Mouse (Mus musculus) urinary bladder, adult 2 months (tissue): Measurements from ENCODE around the gene Syngap1. TPM values are rescaled to one million over a fixed set of nuclear protein-coding genes. Genes with fewer than 3 reads are reported as not detected.

ENCODE experiments used
- DNase-seq: peaks from one replicate; pipeline ENCODE4 v3.0.0; 2022; ENCODE audit warnings: low spot score
- polyA plus RNA-seq: library from polyadenylated mRNA; depleted of rRNA; stranded (reverse); fragments of >200 nt; gene quantifications from 2 replicates; pipeline ENCODE4 v1.2.3, GENCODE M21; 2012

Syngap1 gene
- polyA plus RNA-seq, 1 experiment = 22.1 TPM

DNA sequence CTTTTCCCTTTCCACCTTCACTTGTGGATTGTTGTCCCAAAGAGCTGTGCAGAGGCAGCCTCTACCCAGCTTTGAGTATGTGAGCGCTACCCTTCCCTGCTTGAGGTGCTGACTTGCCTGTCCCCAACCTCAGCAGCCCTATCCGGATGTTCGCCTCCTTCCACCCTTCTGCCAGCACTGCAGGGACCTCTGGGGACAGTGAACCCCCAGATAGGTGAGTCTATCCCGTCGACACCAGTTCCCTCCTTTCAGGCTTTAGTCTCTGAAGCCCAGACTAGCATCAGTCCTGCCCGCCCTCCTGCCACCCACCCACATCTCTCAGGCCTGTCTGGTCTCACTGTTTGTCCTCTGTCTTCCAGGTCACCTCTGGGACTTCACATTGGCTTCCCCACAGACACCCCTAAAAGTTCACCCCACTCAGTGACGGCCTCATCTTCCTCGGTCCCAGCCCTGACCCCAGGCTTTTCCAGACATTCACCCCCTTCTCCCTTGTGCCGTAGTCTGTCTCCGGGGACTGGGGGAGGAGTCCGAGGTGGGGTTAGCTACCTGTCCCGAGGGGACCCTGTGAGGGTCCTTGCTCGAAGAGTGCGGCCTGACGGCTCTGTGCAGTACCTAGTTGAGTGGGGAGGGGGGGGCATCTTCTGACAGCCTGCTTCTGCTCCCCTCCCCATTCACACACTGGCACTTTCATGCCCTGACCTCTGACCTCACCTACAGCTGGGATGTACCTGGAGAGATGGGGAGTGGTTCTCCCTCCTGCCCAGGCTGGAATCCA lies 3.9 kb upstream of the Syngap1 start:
- DNase-seq = no peak

- no peak for DNase-seq
Measured at GRCm38 (mm10) chr17:26937883-26938695, 3.0 kb upstream of the Syngap1 start.

DNA sequence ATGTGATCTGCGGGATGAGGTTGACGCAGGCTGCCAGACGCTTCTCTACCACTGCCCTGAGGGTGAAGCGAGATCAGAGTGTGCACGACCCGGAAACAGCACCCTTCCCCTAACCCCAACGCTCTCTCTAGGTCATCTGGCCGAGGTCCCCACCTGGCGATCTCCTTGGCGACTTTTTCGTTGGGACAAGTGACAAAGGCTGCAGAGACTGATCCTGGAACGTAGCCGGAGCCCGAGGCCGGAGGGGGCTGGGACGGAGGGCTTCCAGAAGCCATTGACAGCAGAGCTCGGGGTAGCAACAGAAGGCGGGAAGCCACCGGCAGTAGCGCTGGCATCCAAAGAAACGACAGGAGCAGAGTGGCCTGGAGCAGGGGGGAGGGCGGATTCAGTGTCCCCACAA lies 2.3 kb upstream of the Syngap1 start:
- DNase-seq = no peak

DNA sequence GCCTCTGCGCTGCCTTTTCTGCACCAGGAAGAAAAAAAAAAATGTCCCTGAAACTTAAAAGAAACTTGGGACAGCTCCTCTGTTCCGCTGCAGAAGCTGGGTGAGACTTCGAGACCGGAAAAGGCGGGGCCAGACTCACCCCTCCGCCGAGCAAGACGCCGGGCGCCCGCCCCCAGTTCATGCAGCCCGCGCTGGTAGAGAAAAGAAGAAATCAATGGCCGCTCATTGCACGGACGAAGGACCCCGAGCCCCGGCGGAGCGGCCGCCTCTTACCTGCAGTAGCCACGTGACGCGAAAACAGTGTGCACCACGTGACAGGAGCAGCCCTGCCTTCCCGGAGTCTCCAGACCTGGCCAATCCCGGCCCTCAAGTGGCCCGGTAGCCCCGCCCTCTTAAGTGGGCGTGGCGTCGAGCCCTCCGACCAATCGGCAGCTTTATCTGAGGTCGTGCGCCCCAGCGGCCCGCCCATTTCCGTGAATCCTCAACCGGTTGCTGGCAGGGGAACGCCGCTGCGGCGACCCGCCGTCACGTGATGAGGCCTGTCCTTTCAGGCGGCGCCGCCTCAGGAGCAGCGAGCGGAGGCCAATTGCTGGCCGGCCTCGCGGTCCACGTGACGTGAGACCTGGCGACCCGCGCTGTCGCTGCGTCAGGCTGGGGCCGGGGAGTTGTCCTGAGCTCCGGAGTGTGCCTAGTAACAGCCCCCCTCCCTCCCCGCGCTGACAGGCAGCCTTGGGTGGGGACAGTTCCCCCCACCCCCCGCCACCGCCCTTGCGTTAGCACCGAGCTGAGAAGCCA lies 1.7 kb upstream of the Syngap1 start, which contains the start of gene Cuta:
Gene Cuta (minus strand): TSS at position 392 of the 795 bp plus-strand sequence.
- peak; percentile 97 for DNase-seq

- DNase-seq = no peak
Measured at GRCm38 (mm10) chr17:26939973-26940300, 1.1 kb upstream of the Syngap1 start.

GRCm38 (mm10) chr17:26941841-26942570 lies 953 bp downstream of the Syngap1 start:
- no peak for DNase-seq

DNA sequence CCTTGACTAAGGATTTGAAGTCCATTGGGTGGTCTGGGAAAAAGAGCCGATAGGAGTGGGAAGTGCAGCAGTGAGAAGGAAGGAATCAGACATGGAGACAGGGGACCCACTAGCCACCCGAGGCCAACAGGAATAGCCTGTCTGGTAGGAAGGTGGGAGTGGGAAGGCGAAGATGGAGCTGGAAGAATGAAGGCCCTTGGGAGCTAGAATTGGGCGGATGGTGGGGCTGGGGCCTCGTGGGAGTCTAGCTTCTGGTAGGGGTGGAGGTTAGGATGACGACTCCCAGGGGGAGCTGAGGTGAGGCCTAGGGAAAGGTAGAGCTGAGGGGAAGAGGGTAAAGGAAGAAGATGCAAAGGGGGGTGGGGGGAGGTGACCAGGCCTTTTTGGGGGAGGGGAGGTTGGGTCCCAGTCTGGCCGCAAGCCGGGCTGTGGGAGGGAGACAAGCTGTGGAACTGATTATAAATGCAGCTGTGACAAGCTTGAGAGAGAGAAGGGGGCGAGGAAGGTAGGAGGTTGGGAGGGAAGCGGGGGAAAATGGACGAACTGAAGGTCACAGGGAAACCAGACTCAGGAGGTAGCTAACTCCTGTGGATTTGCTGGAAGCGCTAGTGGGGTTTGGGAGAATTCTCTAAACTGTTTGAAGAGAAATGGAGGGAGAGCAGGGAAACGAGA lies 4.9 kb downstream of the Syngap1 start:
- DNase-seq = no peak

GRCm38 (mm10) chr17:26946567-26946966 lies 5.5 kb downstream of the Syngap1 start:
- peak; percentile 79 for DNase-seq

DNA sequence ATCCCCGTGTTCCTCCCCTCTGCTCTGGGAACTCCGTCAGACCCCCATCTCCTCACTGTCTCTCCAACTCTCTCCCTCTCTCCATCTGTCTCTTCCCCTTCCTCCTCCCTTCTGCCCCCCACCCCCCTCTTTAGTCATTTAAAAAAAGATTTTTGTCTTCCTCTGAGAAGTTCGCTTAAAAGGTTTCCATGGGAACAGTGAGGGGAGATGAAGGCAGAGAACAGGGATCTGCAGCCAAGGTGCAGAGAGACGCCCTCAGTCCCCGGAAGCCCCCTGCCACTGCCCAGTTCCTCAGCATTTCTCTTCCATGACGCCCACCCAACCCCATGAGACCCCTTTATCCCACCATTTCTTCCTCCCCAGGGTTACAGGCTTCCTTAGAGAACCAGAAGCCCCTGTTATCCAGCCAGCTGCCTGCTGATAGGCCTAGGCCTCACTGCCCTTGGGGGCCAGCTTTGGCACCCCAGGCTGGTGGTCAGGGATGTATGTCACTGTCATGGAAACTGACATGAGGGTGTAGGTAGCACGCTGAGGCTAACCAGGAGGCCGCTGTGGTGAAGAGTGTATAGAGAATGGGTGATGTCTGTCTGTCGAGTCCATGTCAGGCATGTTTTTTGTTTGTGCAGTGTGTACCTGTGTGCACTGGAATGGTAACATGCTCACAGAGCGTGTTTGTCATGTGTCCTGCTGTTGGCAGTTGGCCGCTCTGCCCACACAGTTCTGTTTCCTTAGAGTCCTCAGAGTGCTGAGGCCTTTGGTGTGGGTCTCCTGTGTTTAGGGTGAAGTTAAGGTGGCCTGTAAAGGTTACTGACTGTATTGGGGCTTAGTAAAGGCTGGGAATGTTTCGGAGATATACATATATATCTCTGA lies 6.4 kb downstream of the Syngap1 start:
- DNase-seq = no peak

- no peak for DNase-seq
Measured at GRCm38 (mm10) chr17:26948316-26949050, 7.4 kb downstream of the Syngap1 start.

- no peak for DNase-seq
Measured at GRCm38 (mm10) chr17:26949051-26949577, 8.1 kb downstream of the Syngap1 start.

DNA sequence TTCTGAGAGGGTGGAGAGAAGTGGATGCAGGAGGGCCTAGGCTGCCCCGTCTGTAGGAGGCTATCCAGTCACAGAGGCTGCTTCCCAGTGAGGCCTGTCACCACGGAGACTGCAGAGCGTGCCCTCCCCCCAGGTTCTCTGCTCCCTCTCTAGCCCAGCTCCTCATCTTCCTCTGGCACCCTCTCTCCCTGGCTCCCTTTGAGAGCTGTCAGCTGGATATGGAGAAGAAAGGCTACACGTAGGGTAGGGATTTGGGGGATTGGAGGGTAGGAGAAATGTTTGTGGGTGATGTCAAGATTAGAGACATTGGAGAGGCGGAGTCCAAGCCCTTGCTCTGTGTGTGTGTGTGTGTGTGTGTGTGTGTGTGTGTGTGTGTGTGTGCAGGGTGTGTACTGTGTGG lies 8.8 kb downstream of the Syngap1 start:
- no peak for DNase-seq

DNA sequence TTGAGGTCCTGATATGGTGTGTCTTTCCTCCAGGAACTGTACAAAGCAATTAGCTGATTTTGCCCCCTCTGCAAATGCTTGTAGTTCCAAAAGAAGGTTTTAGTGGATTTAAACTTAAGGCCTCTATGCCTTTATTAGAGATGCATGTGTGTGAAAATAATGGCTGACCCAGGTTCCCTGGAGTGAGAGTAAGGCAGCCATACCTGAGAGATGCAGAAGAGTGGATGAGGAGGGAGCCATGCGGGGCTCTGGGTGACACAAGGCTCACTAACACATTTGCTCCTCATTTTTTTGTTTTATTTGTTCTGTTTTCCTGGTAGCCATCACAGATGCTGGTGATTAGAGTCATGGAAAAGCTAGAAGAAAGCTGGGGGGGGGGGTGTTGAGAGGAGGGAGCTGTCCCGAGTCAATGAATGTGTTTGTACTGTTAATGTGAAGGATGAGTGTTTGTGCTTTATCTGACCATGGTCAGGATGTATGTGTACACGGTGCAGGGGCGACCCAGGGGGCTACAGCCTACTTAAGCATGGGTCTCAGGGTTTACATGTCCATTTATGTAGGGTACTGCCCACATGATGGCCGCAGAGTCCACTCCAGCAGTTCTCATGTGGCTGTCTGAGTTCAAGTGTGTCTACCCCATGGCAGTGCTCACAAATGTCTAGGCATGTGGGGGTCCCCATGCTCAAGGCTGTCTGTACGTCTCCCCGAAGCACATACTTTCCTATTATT lies 9.7 kb downstream of the Syngap1 start:
- DNase-seq = no peak

DNA sequence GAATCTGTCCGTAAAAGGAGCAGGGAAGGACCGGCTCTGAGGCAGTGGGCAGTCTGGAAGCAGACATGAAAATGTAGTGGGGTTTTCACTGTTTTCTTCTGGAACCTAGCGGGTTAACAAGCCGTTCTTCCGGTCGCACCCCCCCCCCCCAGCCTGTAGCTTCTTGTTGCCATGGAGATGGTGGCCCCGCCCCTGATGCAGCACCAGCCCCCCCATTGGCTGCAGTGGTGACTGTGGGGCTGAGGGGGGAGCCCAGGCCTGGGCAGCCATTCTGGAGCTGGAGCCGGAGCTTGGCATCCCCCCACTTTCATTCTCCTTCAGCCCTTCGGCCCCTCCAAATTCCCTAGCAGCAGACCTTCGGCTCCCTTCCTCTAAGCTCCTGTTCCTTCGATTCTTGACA lies 10.4 kb downstream of the Syngap1 start:
- no peak for DNase-seq

DNA sequence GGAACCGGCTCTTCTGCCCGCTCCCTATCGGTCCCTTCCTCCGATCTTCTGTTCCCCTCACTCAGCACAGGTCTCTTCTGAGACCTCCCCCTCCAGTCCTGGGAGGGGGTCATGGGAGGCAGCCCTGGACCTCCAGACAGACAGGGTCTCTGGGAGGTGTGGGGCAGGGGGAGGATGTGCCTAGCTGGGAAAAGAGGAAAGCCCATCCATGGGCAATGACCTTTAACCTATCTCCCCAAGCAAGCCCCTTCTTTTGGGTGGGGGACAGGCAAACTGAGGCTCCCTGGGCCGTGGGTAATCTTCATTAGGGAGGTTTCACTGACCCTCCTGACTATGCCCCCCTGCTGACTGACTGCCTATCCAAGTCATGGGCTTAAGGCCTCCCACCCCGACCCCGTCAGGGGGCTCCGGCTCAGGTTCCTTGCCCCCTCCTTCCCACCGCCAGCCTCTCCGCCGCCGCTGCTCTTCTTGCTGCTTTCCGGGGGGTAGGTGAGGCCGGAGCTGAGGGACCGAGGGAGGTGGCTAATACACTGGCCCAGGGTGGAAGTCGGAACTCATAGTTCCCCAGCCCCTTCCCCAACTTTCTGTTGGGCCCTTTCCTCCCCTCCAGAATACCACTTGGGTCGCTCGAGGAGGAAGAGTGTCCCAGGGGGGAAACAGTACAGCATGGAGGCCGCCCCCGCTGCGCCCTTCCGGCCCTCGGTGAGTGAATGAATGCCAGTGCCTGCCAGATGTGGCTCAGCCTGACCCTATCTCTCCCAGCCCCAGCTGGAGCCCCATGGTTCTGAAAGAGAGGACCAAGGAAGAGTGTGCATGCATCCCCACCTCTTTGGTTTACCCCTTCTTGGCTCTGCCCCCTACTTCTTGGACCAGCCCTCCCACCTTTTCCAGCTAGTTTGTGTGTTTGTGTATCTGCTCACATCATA lies 11.2 kb downstream of the Syngap1 start:
- DNase-seq = no peak

DNA sequence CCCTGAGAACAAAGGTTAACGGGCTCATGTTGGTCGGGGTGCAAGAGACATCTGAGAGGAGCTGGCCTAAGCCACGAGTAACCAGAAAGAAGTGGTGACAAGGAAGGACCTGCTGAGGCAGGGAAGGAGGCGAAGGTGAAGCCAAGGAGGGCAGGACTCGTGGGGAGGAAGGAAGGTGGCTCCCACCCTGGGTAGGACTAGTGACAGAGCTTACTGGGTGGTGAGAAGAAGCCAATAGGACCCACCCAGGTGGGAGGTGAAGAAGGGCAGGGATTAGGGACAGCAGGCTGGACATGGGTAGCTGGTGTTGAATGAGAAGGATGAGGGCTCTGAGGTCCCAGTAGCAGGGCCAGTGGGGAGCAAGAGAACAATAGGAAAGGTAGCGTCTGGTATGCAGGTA lies 12.1 kb downstream of the Syngap1 start:
- no peak for DNase-seq

DNA sequence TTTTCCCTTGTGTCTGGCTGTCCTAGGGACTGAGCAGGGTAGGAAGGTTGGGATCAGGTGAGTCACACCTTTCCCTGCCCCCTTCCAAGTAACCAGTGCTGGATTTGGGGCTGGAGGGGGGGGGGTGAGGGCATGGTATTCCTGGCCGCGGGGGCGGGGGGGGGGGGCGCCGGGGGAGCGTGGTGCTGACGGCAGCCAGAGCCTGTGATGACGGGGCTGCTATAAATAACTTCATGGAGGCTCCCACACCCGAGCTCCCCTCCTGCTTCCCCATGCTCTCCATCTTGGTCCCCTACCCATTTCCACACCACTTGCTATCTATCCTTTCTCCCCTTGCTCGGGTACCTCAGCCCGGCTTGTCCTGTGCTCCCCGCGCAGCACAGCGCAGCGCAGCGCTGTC lies 12.7 kb downstream of the Syngap1 start:
- no peak for DNase-seq
